Mouse (Mus musculus): ENCODE data around the gene Siglec1.

Gene Siglec1

DNA sequence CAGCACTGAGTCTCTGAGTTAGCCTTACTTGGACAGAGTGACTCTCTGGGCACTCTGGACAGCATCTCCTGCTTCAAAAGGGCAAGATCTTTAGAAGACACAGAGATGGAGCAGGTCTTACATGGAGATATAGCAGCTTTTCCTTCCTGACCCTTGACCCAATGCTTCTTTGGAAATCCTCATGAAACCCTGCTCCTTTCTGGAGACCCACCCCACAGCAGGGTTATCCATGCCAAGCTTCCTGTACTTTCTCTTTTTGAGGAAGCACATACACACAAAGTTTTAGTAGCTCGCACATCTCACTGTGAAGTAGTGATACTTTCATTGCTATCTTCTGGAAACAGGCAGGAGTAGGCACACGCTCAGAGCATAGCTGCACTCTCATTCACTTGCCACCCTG is 61.3 kb downstream of the Siglec1 start:
- DNase-seq (ENCODE audit: low read depth, low spot score), result no peak
- Histone ChIP-seq H3K36me3 (ENCODE audit: control insufficient read depth, insufficient read depth, low read length, poor library complexity, severe bottlenecking) (peaks cover 3% of the 10 kb centered on the region; the same call in 1 of the 2 replicates), H3K27me3 (ENCODE audit: control insufficient read depth, insufficient read depth, low read length, poor library complexity, severe bottlenecking) (no peaks in the 10 kb centered on the region)

All from splenic B cell, adult 2 months (primary cell).